Mouse (Mus musculus) small intestine, adult 2 months (tissue): ENCODE results near the gene Nrg3.
"Not testable (repeated sequence)": the region's sequence is repeated elsewhere in the genome, so short reads cannot be mapped to it uniquely, and the experiment has no call there.

ENCODE experiments used
- CTCF ChIP-seq: fragments of 200-500 bp; IDR thresholded peaks from 2 replicates; pipeline ENCODE4 v1.5.1; 2012; ENCODE audit warnings: low read depth, mild to moderate bottlenecking, control low read depth, inconsistent platforms, low read length, moderate library complexity, mixed read lengths; ENCODE audit not compliant: insufficient replicate concordance, insufficient read length; ENCODE audit errors: extremely low read depth
- POLR2A ChIP-seq: fragments of 200-500 bp; IDR thresholded peaks from 2 replicates; pipeline ENCODE4 v1.6.1; 2012; ENCODE audit warnings: low read depth, mild to moderate bottlenecking, control low read depth, inconsistent platforms, low read length, moderate library complexity

DNA sequence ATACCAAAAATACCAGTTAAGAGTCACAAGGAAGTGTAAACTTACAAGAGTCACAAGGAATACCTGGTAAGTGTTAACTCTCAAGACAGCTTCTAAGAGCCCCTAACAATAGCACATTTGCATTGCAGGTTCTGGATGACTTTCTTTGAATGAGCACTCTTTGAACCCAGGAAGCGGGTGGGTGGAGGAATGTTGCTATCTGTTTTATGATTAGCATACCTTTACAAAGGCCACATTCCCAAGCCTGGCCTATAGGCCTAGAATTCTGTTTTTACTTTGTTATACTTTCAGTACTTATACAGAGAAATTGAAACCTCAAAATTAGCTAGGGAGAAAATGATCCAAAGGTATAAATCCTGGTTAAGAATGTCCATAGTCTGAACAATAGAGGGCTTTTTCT lies 1150.0 kb downstream of the Nrg3 start:
- not testable (repeated sequence) for TF ChIP-seq CTCF, POLR2A
